Mouse (Mus musculus): ENCODE data around the gene Hdac9. TPM values are rescaled to one million over a fixed set of nuclear protein-coding genes. Genes with fewer than 3 reads are reported as not detected.

Gene Hdac9
- polyA plus RNA-seq, 1 experiment from 2014 or later = 10.1 TPM

DNA sequence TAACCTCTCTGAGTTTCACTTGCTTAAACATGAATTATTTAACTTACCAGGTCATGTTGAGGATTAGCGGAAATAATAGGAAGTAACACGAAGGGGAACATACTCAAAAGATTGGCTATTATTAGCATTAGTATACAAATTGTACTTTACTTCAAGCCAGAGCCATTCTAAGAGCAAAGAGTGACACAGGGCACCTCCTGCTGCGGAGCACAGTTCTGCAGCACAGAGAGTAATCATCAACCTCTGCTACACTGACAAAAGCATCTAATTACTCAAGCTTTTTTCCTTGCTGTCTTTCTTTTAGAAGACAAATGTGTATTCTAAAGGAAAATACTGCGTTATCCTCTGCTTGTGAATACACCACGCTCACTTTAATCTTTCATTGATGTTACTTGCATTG is 79.6 kb downstream of the Hdac9 start:
- H3K4me3 ChIP-seq = no peak overlapping the region
- H3K4me1 ChIP-seq (replicated peaks) = peaks cover 9% of the 10 kb centered on the region
- H3K27ac ChIP-seq = no peak overlapping the region
- WGBS = 44% methylated on average over 5 of the region's 5 CpGs
- no peaks in the 10 kb centered on the region for H3K36me3 ChIP-seq
- DNase-seq (ENCODE audit: low spot score) = no peak
- H3K27me3 ChIP-seq (ENCODE audit: insufficient read depth, poor library complexity, severe bottlenecking) = peaks cover 33% of the 10 kb centered on the region
- no peaks in the 10 kb centered on the region for H3K9me3 ChIP-seq

GRCm38 (mm10) chr12:34836864-34837263 is 80.0 kb downstream of the Hdac9 start:
- H3K27me3 ChIP-seq (ENCODE audit: insufficient read depth, poor library complexity, severe bottlenecking) = peaks cover 33% of the 10 kb centered on the region

GRCm38 (mm10) chr12:34836085-34836484 is 80.8 kb downstream of the Hdac9 start:
- Histone ChIP-seq H3K36me3 (no peaks in the 10 kb centered on the region), H3K9me3 (no peaks in the 10 kb centered on the region), H3K4me3 (no peak overlapping the region), H3K4me1 (replicated peaks) (peaks cover 9% of the 10 kb centered on the region), H3K27ac (no peak overlapping the region), H3K27me3 (ENCODE audit: insufficient read depth, poor library complexity, severe bottlenecking) (peaks cover 33% of the 10 kb centered on the region)
- 90% methylated on average over 1 of the region's 1 CpGs for WGBS
- DNase-seq (ENCODE audit: low spot score) = no peak

More at GRCm38 (mm10) chr12:34836864-34837263, 80.0 kb downstream of the Hdac9 start:
- WGBS = 53% methylated on average over 1 of the region's 1 CpGs
- Histone ChIP-seq H3K36me3 (no peaks in the 10 kb centered on the region), H3K4me3 (no peak overlapping the region), H3K27ac (no peak overlapping the region), H3K4me1 (replicated peaks) (peaks cover 9% of the 10 kb centered on the region), H3K9me3 (no peaks in the 10 kb centered on the region)
- DNase-seq (ENCODE audit: low spot score) = no peak

- H3K36me3 ChIP-seq = no peaks in the 10 kb centered on the region
- H3K27ac ChIP-seq = no peak overlapping the region
- DNase-seq (ENCODE audit: low spot score) = no peak
- H3K4me3 ChIP-seq = no peak overlapping the region
- H3K4me1 ChIP-seq (replicated peaks) = peaks cover 9% of the 10 kb centered on the region
- peaks cover 33% of the 10 kb centered on the region for H3K27me3 ChIP-seq (ENCODE audit: insufficient read depth, poor library complexity, severe bottlenecking)
- no peaks in the 10 kb centered on the region for H3K9me3 ChIP-seq
- 81% methylated on average over 3 of the region's 3 CpGs for WGBS
Observed at GRCm38 (mm10) chr12:34835493-34835892, 81.4 kb downstream of the Hdac9 start.

DNA sequence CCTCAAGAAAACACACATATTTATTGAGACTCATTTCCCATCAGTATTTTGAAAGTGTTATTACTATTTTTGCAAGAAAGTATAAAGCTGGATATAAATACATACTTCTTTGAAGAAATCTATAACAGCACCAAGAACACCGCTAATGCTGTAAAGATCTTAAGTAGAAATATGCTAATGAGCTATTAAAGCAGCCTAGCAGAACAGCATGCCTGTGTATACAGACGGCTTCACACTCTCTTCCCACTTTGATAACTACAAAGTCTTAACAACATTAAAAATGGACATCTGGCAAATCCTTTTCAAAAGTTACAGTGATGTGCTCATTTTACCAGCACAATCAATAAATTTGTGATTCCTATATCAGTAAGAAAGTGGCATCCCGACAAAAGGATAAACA is 88.2 kb downstream of the Hdac9 start:
- H3K36me3 ChIP-seq = no peaks in the 10 kb centered on the region
- no peak overlapping the region for H3K27ac ChIP-seq
- 80% methylated on average over 3 of the region's 3 CpGs for WGBS
- no peaks in the 10 kb centered on the region for H3K4me1 ChIP-seq (replicated peaks)
- no peak overlapping the region for H3K4me3 ChIP-seq
- H3K9me3 ChIP-seq = no peaks in the 10 kb centered on the region
- no peaks in the 10 kb centered on the region for H3K27me3 ChIP-seq (ENCODE audit: insufficient read depth, poor library complexity, severe bottlenecking)
- no peak for DNase-seq (ENCODE audit: low spot score)

DNA sequence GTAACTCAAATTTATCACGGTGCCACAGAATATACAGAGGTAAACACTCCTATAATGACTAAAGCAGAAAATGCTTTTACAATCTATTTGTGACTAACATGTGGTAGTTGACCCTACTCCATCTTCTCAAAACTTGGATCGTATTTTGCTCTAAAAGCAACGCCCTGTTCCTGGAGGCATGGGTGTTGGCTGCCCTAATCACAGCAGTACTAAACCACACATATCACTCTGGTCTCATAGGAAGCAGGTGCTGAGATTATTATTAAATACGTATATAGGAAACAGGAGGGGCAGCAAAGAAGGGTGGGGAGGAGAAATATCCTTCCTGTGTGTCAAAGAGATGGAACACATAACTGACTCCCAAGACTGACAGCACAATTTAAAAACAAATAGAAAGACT is 90.0 kb downstream of the Hdac9 start:
- Histone ChIP-seq H3K4me3 (no peak overlapping the region), H3K9me3 (no peaks in the 10 kb centered on the region), H3K27ac (no peak overlapping the region), H3K36me3 (no peaks in the 10 kb centered on the region), H3K4me1 (replicated peaks) (no peaks in the 10 kb centered on the region), H3K27me3 (ENCODE audit: insufficient read depth, poor library complexity, severe bottlenecking) (no peaks in the 10 kb centered on the region)
- 91% methylated on average over 4 of the region's 4 CpGs for WGBS
- DNase-seq (ENCODE audit: low spot score) = no peak

DNA sequence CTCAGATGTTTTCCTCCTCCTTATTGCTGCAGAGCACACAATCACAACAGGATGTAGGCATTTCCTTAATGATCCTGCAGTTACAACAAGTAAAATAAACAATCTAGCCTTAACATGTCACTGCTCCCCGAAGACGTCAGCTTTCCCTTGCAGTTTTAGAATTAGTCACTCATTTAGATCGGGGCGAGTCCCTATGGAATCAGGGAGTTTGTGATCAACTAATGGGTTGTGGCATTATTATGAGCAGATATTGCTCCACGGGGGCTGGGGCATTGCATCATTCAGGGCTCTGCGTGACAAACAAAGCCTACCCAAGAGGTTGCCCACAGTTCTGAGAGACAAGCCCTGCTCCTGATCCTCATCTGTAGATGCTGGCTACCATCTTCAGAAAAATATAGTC is 96.7 kb downstream of the Hdac9 start:
- 78% methylated on average over 6 of the region's 6 CpGs for WGBS
- Histone ChIP-seq H3K27me3 (ENCODE audit: insufficient read depth, poor library complexity, severe bottlenecking) (no peaks in the 10 kb centered on the region), H3K4me1 (replicated peaks) (no peaks in the 10 kb centered on the region), H3K36me3 (no peaks in the 10 kb centered on the region), H3K27ac (no peak overlapping the region), H3K9me3 (no peaks in the 10 kb centered on the region), H3K4me3 (no peak overlapping the region)
- DNase-seq (ENCODE audit: low spot score) = no peak

DNA sequence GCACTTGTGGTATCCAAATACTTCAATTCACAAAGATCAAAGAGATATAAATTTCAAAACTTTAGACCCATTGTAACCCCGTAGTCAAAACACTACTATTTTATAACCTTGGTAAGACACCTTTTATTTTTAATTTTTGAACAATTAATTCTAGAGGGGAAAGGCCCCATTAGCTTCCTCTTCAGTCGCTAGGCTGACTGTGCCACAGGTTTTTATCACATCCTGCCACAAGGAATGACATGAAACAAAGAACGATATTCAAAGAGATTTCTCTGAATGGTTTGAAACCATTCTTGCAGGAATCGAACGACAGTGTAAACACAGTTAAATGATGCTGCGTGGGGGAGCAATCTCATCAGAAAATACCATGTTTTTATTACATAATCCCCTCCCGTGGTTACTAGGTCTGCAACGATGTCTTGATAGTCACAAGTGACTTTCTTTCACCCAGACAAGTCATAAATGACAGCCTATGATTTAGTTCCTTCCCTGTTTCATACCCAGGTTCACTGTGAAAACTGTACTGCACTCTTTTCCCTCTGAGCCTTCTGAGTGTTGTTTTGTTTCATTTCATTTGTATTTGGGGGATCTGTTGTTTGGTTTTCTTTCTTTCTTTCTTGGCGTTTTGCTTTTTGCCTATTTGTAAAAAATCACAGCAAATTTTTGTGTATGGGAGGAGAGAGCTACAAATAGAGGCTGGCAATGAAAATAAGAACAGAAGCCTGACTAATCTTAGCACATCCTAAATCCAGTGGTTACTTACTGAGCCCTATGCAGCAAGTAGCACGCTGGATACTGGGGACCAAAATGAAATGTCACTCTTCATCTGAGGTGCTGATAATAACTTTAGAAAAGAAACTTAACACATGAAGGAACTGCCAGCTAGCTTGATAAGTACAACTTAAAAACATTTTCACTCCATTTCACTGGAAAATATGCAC is 105.0 kb downstream of the Hdac9 start:
- Histone ChIP-seq H3K9me3 (no peaks in the 10 kb centered on the region), H3K4me1 (replicated peaks) (no peaks in the 10 kb centered on the region), H3K4me3 (no peak overlapping the region), H3K27me3 (ENCODE audit: insufficient read depth, poor library complexity, severe bottlenecking) (no peaks in the 10 kb centered on the region), H3K27ac (no peak overlapping the region), H3K36me3 (no peaks in the 10 kb centered on the region)
- DNase-seq (ENCODE audit: low spot score) = no peak
- 87% methylated on average over 10 of the region's 10 CpGs for WGBS

DNA sequence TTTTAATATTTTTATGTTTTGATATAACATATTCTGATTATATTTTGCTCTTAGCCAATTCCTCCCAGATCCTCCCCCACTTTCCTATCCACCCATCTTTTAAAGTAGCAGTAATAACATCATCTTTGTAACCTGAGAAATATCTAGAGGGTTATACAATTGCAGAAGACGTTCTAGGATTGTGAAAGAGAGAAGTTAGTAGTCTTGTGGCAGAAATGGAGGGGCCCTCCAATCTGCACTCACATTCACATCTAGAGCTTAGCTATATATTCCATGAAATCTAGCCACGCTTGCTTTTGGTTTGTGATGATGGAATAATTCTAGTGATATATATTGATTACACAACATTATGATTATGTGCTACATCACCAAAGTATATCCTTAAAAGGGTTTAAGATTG is 106.7 kb downstream of the Hdac9 start:
- H3K4me1 ChIP-seq (replicated peaks) = no peaks in the 10 kb centered on the region

GRCm38 (mm10) chr12:34808180-34808579 is 108.7 kb downstream of the Hdac9 start:
- WGBS = 94% methylated on average over 1 of the region's 1 CpGs
- no peaks in the 10 kb centered on the region for H3K4me1 ChIP-seq (replicated peaks)
- no peaks in the 10 kb centered on the region for H3K27me3 ChIP-seq (ENCODE audit: insufficient read depth, poor library complexity, severe bottlenecking)
- H3K9me3 ChIP-seq = no peaks in the 10 kb centered on the region
- no peak for DNase-seq (ENCODE audit: low spot score)
- no peaks in the 10 kb centered on the region for H3K36me3 ChIP-seq
- H3K27ac ChIP-seq = no peak overlapping the region
- H3K4me3 ChIP-seq = no peak overlapping the region

More for the DNA sequence above, 106.7 kb downstream of the Hdac9 start:
- Histone ChIP-seq H3K9me3 (no peaks in the 10 kb centered on the region), H3K4me3 (no peak overlapping the region), H3K36me3 (no peaks in the 10 kb centered on the region), H3K27me3 (ENCODE audit: insufficient read depth, poor library complexity, severe bottlenecking) (no peaks in the 10 kb centered on the region), H3K27ac (no peak overlapping the region)
- no peak for DNase-seq (ENCODE audit: low spot score)
- WGBS = 86% methylated on average over 2 of the region's 2 CpGs

DNA sequence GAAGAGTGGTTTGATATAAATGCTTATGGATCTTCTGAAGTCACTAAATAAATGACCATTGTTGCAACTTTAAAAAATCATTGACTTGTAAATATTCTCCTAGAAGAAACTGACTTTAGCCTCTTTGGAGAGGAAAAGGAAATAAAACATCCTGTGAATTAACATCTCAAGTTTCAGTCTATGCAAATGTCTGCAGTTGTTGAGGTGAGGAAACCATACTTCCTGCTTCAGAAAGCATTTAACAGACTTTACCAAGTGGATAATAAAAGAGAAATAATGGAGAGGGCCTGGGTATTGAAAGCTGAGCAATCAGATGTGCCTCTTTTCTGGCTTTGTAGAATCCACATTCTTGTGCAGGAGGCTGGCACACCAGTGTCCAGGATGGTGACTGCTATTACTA is 110.4 kb downstream of the Hdac9 start:
- Histone ChIP-seq H3K27ac (no peak overlapping the region), H3K9me3 (no peaks in the 10 kb centered on the region), H3K4me3 (no peak overlapping the region), H3K27me3 (ENCODE audit: insufficient read depth, poor library complexity, severe bottlenecking) (no peaks in the 10 kb centered on the region), H3K36me3 (no peaks in the 10 kb centered on the region), H3K4me1 (replicated peaks) (no peaks in the 10 kb centered on the region)
- no peak for DNase-seq (ENCODE audit: low spot score)

- no peaks in the 10 kb centered on the region for H3K27me3 ChIP-seq (ENCODE audit: insufficient read depth, poor library complexity, severe bottlenecking)
- no peaks in the 10 kb centered on the region for H3K4me1 ChIP-seq (replicated peaks)
- no peak overlapping the region for H3K4me3 ChIP-seq
- H3K27ac ChIP-seq = no peak overlapping the region
- WGBS = 80% methylated on average over 2 of the region's 2 CpGs
- no peaks in the 10 kb centered on the region for H3K36me3 ChIP-seq
- no peak for DNase-seq (ENCODE audit: low spot score)
- no peaks in the 10 kb centered on the region for H3K9me3 ChIP-seq
Observed at GRCm38 (mm10) chr12:34803721-34804120, 113.2 kb downstream of the Hdac9 start.

DNA sequence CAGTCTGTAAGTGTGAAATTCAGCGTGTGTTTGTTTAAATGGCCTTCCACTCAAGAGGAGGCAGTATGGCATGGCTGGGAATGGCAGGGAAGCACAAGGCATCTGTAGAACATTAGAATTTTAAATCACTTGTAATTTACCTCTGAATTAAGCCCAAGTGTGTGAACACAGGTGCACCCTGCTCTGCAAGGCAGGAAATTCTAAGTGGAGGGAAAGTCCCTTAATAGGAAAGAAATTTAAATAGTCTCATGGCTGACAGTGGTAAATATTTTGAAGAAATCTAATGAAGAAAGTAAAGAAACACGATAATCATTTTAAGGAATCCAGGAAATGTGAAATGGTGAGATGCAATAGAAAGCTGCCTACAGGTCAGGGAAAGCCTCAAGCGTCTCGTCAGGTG is 114.6 kb downstream of the Hdac9 start:
- Histone ChIP-seq H3K4me1 (replicated peaks) (no peaks in the 10 kb centered on the region), H3K36me3 (no peaks in the 10 kb centered on the region), H3K27ac (no peak overlapping the region), H3K4me3 (no peak overlapping the region), H3K27me3 (ENCODE audit: insufficient read depth, poor library complexity, severe bottlenecking) (no peaks in the 10 kb centered on the region), H3K9me3 (no peaks in the 10 kb centered on the region)
- 78% methylated on average over 4 of the region's 4 CpGs for WGBS
- no peak for DNase-seq (ENCODE audit: low spot score)

Data from hindbrain, embryonic 10.5 days (tissue).